20 mouse cellular contexts compared by ENCODE assay signal in the genomic region with DNA sequence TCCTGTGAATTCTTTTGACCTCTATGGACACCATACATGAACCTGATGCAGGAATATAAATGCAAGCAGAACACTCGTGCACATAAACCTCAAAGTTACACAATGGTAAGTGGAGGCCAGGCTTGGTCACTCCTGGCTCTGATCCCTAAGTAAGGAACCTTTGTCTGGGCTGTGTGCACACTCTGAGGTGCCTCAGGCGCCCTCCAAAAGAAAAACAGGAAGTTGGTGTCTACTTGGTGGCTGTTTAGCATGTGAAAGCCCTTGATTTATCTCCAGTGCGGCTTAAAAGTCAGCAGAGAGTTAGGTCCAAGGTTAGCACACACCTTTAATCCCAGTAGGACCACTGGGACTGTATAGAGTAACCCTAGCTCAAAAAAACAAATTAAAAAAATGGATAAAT. TPM values are rescaled to one million over a fixed set of nuclear protein-coding genes. Genes with fewer than 3 reads are reported as not detected.
DNase-seq lines count a peak whose midpoint lies in the region; ATAC-seq and TF ChIP-seq lines count a peak whose summit lies in the region.
"Had no signal": no experiment of that assay in that cellular context is flagged by ENCODE, and none has a peak within 500 bp of the region (broad histone marks: within the 10 kb centered on the region; RNA-seq: fewer than 3 reads in every experiment).

No protein-coding gene starts in this region.

- WGBS in midbrain, embryonic 11.5 days = 77% methylated on average over 3 of the region's 3 CpGs
- 63% methylated on average over 3 of the region's 3 CpGs for WGBS in midbrain, embryonic 15.5 days
- WGBS in intestine, postnatal 0 days = 75% methylated on average over 3 of the region's 3 CpGs

- no peaks in the 10 kb centered on the region for H3K9me3 ChIP-seq in midbrain, embryonic 11.5 days (ENCODE audit: control insufficient read depth, low read length)
- no peaks in the 10 kb centered on the region for H3K9me3 ChIP-seq in midbrain, embryonic 15.5 days
- no peaks in the 10 kb centered on the region for H3K9me3 ChIP-seq in intestine, postnatal 0 days (ENCODE audit: control insufficient read depth)
- H3K9me3 ChIP-seq: forebrain, embryonic 10.5 days; midbrain, embryonic 10.5 days had no signal

- no peak for TF ChIP-seq CTCF in intestine, postnatal 0 days (IDR thresholded peaks at IDR 0.05; ENCODE audit: low read depth)

- H3K27me3 ChIP-seq in midbrain, embryonic 11.5 days (ENCODE audit: control insufficient read depth, insufficient read depth, low read length) = no peaks in the 10 kb centered on the region
- no peaks in the 10 kb centered on the region for H3K27me3 ChIP-seq in midbrain, embryonic 15.5 days (replicated peaks)
- no peaks in the 10 kb centered on the region for H3K27me3 ChIP-seq in intestine, postnatal 0 days (replicated peaks; ENCODE audit: control insufficient read depth, insufficient read depth, low read length)

- no peak overlapping the region for H3K4me3 ChIP-seq in midbrain, embryonic 11.5 days (ENCODE audit: low read depth, low read length)
- no peak overlapping the region for H3K4me3 ChIP-seq in midbrain, embryonic 15.5 days
- no peak overlapping the region for H3K4me3 ChIP-seq in intestine, postnatal 0 days (ENCODE audit: low read depth, low read length)
- H3K4me3 ChIP-seq: forebrain, embryonic 10.5 days; layer of hippocampus, adult 2 months; midbrain, embryonic 10.5 days had no signal

- H3K36me3 ChIP-seq in midbrain, embryonic 11.5 days (ENCODE audit: control insufficient read depth, insufficient read depth, low read length) = no peaks in the 10 kb centered on the region
- no peaks in the 10 kb centered on the region for H3K36me3 ChIP-seq in midbrain, embryonic 15.5 days (replicated peaks)
- H3K36me3 ChIP-seq in intestine, postnatal 0 days (ENCODE audit: control insufficient read depth, insufficient read depth) = no peaks in the 10 kb centered on the region; the same call in 1 of the 2 replicates
- H3K36me3 ChIP-seq: forebrain, embryonic 10.5 days had no signal

- no peak overlapping the region for H3K9ac ChIP-seq in midbrain, embryonic 11.5 days (ENCODE audit: low read length)
- no peak overlapping the region for H3K9ac ChIP-seq in midbrain, embryonic 15.5 days
- H3K9ac ChIP-seq in intestine, postnatal 0 days (ENCODE audit: low read depth, low read length) = no peak overlapping the region
- H3K9ac ChIP-seq: forebrain, postnatal 0 days; liver, postnatal 0 days had no signal

- H3K4me2 ChIP-seq in midbrain, embryonic 11.5 days = no peak overlapping the region
- H3K4me2 ChIP-seq in midbrain, embryonic 15.5 days = no peak overlapping the region
- H3K4me2 ChIP-seq in intestine, postnatal 0 days (replicated peaks; ENCODE audit: low read depth) = no peak overlapping the region

- peaks cover 5% of the 10 kb centered on the region; the same call in 1 of the 2 replicates for H3K4me1 ChIP-seq in midbrain, embryonic 11.5 days (ENCODE audit: control insufficient read depth, insufficient read depth, low read length)
- H3K4me1 ChIP-seq in midbrain, embryonic 15.5 days = peaks cover 13% of the 10 kb centered on the region
- no peaks in the 10 kb centered on the region for H3K4me1 ChIP-seq in intestine, postnatal 0 days (replicated peaks; ENCODE audit: control insufficient read depth, insufficient read depth, low read length)

- peak; percentile 65 for DNase-seq in midbrain, embryonic 11.5 days (ENCODE audit: low spot score, missing footprints)
- peak; percentile 39 for DNase-seq in MEL-GATA-1-ER (ENCODE audit: extremely low read depth, low read depth)
- peak; percentile 55 for DNase-seq in induced T-regulatory cell, adult 2 months (ENCODE audit: low read depth)
- no peak for DNase-seq in spleen, postnatal 10 days (ENCODE audit: low spot score in 2 of 2)
- DNase-seq in urinary bladder, postnatal 25 days (ENCODE audit: low spot score) = no peak
- DNase-seq: adrenal gland, postnatal 25 days; cerebellum, adult 11-12 months; cerebellum, postnatal 14 days; forebrain, postnatal 0 days; kidney, adult 2 months; kidney, postnatal 14 days; liver, postnatal 0 days; lung, postnatal 36 days; thymus, postnatal 36 days had no signal

- H3K27ac ChIP-seq in midbrain, embryonic 11.5 days (ENCODE audit: low read depth, low read length) = no peak overlapping the region
- H3K27ac ChIP-seq in midbrain, embryonic 15.5 days = no peak overlapping the region
- no peak overlapping the region for H3K27ac ChIP-seq in intestine, postnatal 0 days (ENCODE audit: low read depth, low read length)
- H3K27ac ChIP-seq: forebrain, embryonic 10.5 days; layer of hippocampus, adult 2 months; midbrain, embryonic 10.5 days had no signal

- no peak for ATAC-seq in midbrain, embryonic 11.5 days (ENCODE audit: low FRiP score)
- no peak for ATAC-seq in midbrain, embryonic 15.5 days (replicated peaks)
- no peak for ATAC-seq in intestine, postnatal 0 days
- ATAC-seq: forebrain, postnatal 0 days; liver, postnatal 0 days had no signal

RNA-seq across cellular contexts. Expression of a gene that starts 3.4 kb away (rescaled TPM):
- 21.5 and 22.9 TPM in 2 replicates for polyA plus RNA-seq in midbrain, embryonic 11.5 days (2014; fragmentation: Nextera tagmentation; extraction: Ambion mirVana)
- polyA plus RNA-seq in midbrain, embryonic 15.5 days (2015; fragmentation: Nextera tagmentation; extraction: Ambion mirVana) = 22.5 and 22.7 TPM in 2 replicates
- 10.6 and 11.0 TPM in 2 replicates for polyA plus RNA-seq in intestine, postnatal 0 days (2015; fragmentation: Nextera tagmentation; extraction: Ambion mirVana)

RNA-seq across cellular contexts. Expression of a gene that starts 9.1 kb away (rescaled TPM):
- polyA plus RNA-seq in midbrain, embryonic 11.5 days (2014; fragmentation: Nextera tagmentation; extraction: Ambion mirVana) = 2.0 and 2.6 TPM in 2 replicates
- 3.6 and 4.0 TPM in 2 replicates for polyA plus RNA-seq in midbrain, embryonic 15.5 days (2015; fragmentation: Nextera tagmentation; extraction: Ambion mirVana)
- polyA plus RNA-seq in intestine, postnatal 0 days (2015; fragmentation: Nextera tagmentation; extraction: Ambion mirVana) = 5.3 and 5.8 TPM in 2 replicates

RNA-seq across cellular contexts. Expression of a gene that starts 10.7 kb away (rescaled TPM):
- polyA plus RNA-seq in midbrain, embryonic 11.5 days (2014; fragmentation: Nextera tagmentation; extraction: Ambion mirVana) = 21.9 and 24.6 TPM in 2 replicates
- polyA plus RNA-seq in midbrain, embryonic 15.5 days (2015; fragmentation: Nextera tagmentation; extraction: Ambion mirVana) = 38.3 and 39.5 TPM in 2 replicates
- 15.4 and 16.6 TPM in 2 replicates for polyA plus RNA-seq in intestine, postnatal 0 days (2015; fragmentation: Nextera tagmentation; extraction: Ambion mirVana)

RNA-seq across cellular contexts. Expression of a gene that starts 28.0 kb away (rescaled TPM):
- polyA plus RNA-seq in midbrain, embryonic 11.5 days (2014; fragmentation: Nextera tagmentation; extraction: Ambion mirVana) = 21.1 and 22.5 TPM in 2 replicates
- 22.1 and 23.9 TPM in 2 replicates for polyA plus RNA-seq in midbrain, embryonic 15.5 days (2015; fragmentation: Nextera tagmentation; extraction: Ambion mirVana)
- 6.7 and 7.6 TPM in 2 replicates for polyA plus RNA-seq in intestine, postnatal 0 days (2015; fragmentation: Nextera tagmentation; extraction: Ambion mirVana)

RNA-seq across cellular contexts. Expression of a gene that starts 38.9 kb away (rescaled TPM):
- 0.44 and 0.58 TPM in 2 replicates for polyA plus RNA-seq in midbrain, embryonic 11.5 days (2014; fragmentation: Nextera tagmentation; extraction: Ambion mirVana)
- polyA plus RNA-seq in midbrain, embryonic 15.5 days (2015; fragmentation: Nextera tagmentation; extraction: Ambion mirVana) = 1.5 and 1.6 TPM in 2 replicates
- 0.08 TPM in 1 of 2 replicates, not detected in the other for polyA plus RNA-seq in intestine, postnatal 0 days (2015; fragmentation: Nextera tagmentation; extraction: Ambion mirVana)
- polyA plus RNA-seq: liver, adult 2 months had no signal

Comparison
In these comparisons a context has a peak if more than half of its experiments do, and no peak if none do; other contexts are left out.
1. DNase-seq: peak in midbrain, embryonic 11.5 days (single experiment), MEL-GATA-1-ER (single experiment) and induced T-regulatory cell, adult 2 months (single experiment); none in spleen, postnatal 10 days (0 of 2) and urinary bladder, postnatal 25 days (single experiment).